Mouse (Mus musculus) retina, postnatal 7 days (tissue): Measurements from ENCODE around the gene Lrrc25.

Experiments used
- DNase-seq: peaks from one replicate; pipeline ENCODE4 v3.0.0-alpha.2; 2012; ENCODE audit warnings: low read depth, low spot score

The Lrrc25 gene

GRCm38 (mm10) chr8:70599507-70600290, 16.3 kb upstream of the Lrrc25 start:
- DNase-seq = no peak

DNA sequence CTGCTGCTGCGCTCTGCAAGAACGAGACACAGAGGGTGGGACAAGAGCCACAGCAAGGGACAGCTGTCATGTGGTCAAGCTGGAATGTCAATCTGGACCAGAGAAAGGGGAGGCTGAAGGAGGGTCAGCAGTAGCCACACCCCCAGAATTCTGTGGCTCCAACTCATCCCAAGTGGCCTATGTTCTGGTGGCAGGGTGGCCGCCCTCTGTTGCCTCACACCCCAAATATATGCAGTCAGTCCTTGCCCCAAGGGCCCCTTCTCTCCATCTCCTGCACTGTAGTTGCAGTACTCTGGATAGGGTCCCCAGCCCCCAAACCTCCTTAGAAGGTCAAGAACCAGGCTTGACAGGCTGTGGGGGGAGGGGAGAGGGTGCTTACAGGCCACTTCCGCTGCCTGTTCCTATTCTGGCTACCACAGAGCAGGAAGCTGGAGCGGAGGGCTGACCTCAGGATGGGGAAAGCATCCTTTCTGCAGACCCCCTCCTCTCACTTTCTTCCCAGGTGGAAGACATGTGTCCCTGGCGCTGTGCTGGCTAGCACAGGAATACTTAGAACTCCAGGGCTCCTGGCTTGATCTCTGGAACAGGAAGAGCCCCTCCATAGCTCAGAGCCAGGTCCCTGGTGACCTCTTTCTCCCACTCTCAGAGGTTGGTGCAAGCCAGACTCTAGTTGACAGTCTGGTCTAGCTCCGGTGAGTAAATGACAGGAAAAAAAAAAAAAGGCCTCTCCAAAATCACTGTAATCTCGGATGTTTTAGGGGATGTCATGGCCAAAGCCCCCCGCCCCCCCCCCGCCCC, 15.3 kb upstream of the Lrrc25 start:
- DNase-seq = no peak

DNA sequence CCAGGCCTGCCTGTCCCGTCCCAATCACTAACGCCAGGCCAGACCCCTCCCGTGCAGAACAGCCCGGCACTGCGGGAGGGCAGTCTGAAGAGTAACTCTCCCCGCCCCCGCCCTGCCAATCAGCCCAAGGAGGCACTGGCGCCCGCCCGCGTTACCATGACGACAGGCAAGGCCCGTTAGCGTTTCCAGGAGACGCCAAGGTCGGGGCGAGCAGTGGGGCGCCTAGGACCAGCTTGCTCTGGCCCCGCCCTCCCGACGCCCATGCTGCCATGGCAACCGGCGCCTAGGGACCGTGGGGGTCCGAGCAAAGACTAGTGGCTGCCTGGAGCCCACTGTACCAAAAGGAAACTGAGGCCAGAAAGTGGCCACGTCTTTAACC, 14.7 kb upstream of the Lrrc25 start:
- no peak for DNase-seq

- no peak for DNase-seq
Observed at GRCm38 (mm10) chr8:70602139-70602811, 13.7 kb upstream of the Lrrc25 start.

- no peak for DNase-seq
Observed at GRCm38 (mm10) chr8:70604558-70604957, 11.4 kb upstream of the Lrrc25 start.

- no peak for DNase-seq
Observed at GRCm38 (mm10) chr8:70605871-70606779, 9.8 kb upstream of the Lrrc25 start.

DNA sequence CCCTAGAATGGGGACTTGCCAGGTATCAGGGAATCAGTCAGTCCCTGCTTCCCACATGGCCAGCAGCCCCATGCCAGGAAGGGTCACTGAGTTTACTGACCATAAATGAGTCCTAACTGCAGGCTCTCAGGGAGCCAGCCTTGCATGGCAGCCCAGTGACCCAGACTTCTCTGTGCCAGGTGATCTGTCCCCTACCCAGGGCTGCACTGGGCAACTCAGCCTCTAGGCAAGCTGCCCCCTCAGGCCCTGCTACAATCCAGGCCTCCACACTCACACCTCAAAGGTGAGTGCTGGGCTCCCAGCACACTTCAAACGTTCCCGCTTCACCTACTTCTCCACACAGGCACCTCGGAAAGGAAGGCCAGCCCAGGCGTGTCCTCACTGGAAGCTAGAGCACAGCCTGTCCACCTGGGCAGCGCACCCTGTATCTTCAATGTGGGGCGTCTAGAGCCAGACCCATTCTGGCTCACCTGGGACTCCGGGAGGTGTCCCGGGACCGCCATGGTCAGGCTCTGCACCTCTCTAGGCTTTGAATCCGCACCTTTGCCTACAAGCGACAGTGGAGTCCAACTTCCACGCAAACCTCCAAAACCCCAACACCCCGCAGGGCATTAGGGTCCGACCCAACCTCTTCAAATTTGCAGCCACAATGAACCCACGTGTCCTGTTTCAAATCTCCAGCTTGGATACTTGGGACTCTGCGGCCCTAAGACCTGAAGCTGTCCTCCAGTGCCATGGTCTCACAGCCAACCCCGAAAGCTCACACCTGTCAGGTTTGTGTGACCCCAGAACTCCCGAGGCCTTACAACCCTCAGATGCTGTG, 9.0 kb upstream of the Lrrc25 start:
- DNase-seq = no peak

- no peak for DNase-seq
Observed at GRCm38 (mm10) chr8:70607603-70607897, 8.4 kb upstream of the Lrrc25 start.

DNA sequence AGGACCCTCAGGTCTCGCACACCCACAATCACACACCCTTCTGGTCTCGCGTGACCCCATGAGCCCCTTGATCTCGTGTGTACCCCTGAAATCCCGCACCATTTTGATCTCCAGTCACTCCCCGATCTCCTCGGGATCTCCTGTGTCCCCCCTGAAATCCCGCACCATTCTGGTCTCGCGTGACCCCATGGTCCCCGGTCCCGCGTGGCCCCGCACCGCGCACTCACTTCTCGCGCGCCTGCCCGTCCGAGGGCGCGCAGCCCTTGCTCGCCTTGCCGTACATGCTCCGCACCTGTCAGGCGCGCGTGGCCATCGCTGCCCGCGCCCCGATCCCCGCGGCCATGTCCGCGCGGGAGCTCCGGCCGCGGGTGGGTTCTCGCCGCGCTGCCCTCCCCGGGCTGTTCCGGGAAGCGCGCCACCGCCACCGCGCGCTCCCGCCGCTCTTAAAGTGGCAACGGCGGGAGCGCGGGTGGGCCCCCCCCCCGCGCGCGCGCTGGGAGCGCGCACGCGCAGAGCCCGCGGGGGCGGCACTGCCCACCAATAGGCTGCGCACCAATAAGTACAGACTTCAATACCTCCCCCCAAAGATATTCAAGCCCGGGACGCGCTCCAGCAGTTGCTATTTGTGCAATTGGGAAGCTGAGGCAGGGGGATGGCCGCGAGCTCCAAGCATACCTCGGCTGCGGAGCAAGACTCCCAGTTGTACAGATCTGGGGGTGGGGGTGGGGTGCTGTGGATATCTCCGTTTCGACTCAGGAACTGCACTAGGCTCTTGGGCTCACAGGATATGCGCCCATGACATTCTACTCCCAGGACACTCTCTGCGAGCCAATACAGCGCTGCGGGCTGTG, 7.8 kb upstream of the Lrrc25 start:
- DNase-seq = no peak

DNA sequence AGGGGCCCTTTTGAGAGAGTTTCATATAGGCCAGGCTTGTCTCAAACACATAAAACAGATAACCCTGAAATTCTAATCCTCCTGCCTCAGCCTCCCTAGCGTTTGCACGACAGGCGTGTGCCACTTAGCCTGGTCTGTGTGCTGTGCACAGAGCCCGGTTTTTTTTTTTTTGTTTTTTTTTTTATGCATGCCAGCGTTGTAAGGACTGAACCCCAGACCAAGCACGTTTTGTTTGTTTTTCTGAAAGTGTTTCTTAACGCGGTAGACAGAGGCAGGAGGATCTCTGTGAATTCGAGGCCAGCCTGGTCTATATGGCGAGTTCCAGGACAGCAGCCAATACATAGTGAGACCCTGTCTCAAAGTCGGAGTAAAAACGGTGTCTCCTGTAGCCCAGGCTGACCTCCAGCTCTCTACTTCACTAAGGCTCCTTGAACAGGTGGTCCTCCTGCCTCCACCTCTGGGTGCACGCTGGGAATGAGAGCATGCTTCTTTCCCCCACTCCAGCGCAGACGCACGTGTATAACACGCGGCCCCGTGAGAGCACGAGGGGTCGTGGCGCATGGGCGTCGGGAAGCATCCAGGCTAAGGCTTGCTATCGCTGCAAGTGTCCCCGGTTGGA, 7.1 kb upstream of the Lrrc25 start, which contains the start of gene Ssbp4:
Gene Ssbp4, minus strand, starts transcription at position 124 of the 619 bp plus-strand sequence.
- no peak for DNase-seq

DNA sequence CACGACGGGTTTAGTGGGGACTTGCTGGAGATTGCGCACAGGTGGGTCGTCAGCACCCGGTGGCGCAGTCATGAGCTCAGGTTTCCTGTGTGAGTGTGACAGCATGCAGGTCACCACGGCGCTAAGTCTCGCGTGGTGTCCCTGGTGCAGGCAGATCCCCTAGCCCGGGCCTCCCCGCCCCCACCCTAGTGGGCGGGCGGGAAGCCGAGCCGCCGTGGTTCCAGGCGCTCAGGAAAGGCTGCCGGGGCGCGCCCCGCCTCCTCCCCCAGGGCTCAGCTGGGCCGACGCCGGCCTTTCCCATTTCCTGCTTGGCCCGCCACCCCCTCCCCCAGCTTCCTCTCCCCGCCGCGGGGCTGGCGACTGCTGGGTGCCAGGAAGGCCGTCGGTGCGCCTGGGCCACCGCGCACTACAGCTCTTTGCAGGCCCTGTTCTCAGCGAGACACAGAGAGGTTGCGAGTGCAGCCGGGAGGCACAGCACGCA, 6.5 kb upstream of the Lrrc25 start:
- DNase-seq = no peak

DNA sequence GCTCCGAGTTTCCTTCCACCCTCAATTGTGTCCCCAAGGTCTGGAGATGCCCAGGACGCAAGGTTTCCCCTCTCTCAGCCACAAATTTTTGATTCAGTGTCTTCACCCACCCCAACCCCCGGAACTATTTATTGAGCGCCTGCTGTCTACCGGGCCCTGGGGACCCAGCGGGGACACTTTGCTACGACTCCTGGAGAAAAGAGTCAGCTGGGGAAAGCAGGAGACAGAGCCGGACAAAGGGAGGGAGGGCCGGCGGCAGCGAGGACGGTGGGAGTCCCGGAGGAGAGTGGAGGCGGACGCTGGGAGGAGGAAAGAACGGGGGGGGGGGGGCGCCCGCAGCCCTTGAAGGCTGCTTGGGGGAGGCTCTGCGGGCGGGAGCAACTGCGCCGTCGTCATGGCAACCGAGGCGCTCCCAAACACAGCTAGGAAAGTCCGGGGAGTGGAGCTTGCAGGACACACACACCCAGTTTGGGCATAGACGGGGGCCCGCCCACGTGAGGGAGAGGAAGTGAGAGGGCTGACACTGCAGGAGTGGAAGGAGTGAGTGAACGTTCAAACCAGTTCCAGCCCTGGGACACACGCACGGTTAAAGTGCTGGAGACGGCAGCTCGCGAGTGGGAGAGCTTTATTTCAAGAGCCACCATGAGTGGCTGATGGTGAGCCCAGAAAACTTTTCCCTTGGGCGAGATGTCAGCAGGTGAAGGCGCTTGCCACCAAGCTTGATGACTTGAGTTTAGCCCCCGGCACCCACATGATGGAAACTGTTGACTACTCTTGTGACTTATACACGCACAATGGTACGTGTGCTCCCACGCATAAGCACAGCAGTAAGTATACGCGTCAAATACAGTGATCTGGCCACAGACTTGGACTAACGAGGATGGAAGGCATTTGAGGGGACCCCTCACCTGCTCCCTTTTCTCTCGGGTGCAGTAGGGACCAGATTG, 5.8 kb upstream of the Lrrc25 start:
- no peak for DNase-seq

GRCm38 (mm10) chr8:70610796-70611771, 4.9 kb upstream of the Lrrc25 start:
- DNase-seq = no peak

GRCm38 (mm10) chr8:70611849-70612248, 4.1 kb upstream of the Lrrc25 start:
- peak; percentile 80 for DNase-seq

DNA sequence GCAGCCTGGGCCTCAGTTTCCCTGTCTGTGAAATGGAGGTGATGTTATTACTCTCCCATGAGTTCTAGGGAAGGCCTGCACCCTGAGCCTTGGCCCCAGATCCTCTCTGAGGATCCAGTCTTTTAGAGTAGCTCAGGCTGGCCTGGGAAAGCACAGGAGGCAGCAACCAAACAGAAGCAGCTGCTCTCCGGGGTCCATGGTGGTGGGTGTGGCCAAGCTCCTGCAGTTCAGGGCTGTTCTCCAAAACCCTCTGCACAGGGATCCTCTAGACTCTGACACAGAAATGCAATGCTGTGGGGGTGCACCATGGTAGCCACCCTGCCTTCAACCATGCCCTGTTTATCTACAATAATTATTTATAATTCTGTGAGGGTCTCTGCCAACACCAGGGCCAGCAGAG, 2.2 kb upstream of the Lrrc25 start:
- no peak for DNase-seq

DNA sequence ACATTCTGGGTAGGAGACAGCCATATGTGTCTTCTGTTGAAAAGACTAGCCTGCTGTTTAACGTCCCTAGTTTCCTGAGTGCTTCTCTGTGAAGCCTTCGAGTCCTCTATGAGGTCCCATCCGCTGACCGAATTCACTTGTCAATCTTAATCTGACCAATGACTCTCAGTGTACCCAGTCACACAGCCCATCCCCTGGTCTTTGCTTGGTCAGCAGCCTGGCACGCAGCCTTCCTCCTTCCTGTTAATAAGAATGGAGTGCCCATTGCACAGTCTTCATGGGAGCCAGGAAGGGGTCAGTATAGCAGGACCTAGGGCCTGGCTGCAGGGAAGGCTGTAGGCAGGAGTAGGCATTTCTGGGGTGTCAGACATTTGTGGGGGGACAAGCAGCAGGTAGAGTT, 1.5 kb upstream of the Lrrc25 start:
- no peak for DNase-seq

DNA sequence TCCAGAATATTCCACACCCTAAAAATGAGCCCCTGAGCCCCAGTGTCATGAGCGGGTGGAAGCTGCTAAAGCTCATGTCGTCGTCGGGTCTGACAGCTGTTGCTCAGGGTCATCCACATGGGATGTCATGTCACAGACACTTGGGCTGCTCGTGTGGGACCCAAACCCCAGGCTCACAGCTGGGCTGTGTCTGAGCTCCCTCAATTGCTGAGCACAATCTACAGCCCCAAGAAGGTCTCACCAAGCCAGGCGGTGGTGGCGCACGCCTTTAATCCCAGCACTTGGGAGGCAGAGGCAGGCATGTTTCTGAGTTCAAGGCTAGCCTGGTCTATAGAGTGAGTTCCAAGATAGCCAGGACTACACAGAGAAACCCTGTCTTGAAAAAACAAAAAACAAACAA, 674 bp upstream of the Lrrc25 start:
- DNase-seq = no peak
